Mouse (Mus musculus) CD4-positive helper T cell, adult 2 months (primary cell): ENCODE data around the gene Gm11146.

Source experiments
- DNase-seq: peaks from one replicate; pipeline ENCODE4 v3.0.0-alpha.2; 2012; ENCODE audit warnings: low read depth, missing footprints, low spot score

Gm11146 gene

DNA sequence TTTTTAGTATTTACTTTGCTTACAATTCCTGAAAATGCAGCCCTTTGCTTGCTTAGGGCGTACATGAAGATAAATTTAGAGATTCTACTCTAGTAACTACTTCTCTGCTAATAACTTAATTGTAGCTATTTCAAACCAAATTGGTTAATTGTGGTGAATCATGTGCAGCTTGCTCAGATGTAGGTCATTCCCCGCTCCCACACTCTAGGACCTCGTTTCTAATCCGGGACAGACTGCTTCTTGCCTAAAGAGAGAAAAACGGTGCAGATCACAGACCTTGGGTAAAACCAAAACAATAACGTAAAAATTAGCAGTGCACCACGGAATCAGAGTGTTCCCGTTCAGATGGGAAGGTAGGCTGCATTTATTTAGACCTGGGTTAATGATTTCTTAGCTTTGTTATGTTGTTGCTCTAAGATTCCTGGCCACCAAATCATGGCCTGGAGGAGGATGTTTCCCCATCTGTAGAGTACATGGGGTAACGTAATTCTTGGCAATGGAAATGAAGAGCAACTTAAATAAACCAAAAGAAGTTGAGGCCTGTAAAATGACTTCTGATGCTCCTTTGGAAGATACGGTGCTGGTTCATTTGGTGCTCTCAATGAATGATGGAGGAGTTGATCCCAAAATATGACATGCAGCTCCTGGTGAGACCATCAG is 45.3 kb downstream of the Gm11146 start:
- no peak for DNase-seq

DNA sequence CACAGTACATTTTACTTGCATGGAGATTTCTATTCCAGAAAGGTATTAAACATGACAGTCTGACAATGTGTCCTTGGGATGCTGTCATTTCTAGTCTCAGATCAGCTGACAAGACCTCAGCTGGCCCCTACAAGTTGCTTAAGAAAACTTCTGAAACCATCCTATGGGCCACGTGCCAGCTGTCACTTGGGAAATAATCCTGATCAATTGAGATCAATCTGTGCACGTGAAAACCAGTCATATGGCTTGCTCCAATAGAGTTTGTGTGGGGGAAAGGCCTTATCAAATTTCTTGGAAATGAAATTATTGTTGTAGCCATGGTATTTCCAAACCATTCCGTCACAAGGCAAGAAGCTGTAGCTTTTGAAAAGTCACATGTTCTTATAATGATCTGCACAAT is 50.8 kb downstream of the Gm11146 start:
- DNase-seq: no peak
